Mouse (Mus musculus) cerebellum, postnatal 14 days (tissue): ENCODE measurements around the gene Dtl.

ENCODE experiments used
- DNase-seq, 2 experiments: peaks; one replicate each; pipeline ENCODE4 v3.0.0; 2021; ENCODE audit warnings: mixed read lengths in 2 of 2

Gene Dtl

GRCm38 (mm10) chr1:191575458-191576247 lies at the start of gene Dtl, which contains the start of gene Ints7:
Gene Dtl, minus strand, starts transcription at chr1:191575544.
Gene Ints7, plus strand, starts transcription at chr1:191575636.
- DNase-seq, result peak; percentile 99 to 100

GRCm38 (mm10) chr1:191625026-191625425 lies 49.7 kb upstream of the Dtl start:
- no peak for DNase-seq

GRCm38 (mm10) chr1:191624492-191624891 lies 49.1 kb upstream of the Dtl start:
- no peak for DNase-seq

- peak in 1 of 2 experiments; percentile 24 for DNase-seq
Measured at GRCm38 (mm10) chr1:191622801-191623200, 47.5 kb upstream of the Dtl start.

- DNase-seq, result no peak
Measured at GRCm38 (mm10) chr1:191621096-191621495, 45.8 kb upstream of the Dtl start.

GRCm38 (mm10) chr1:191618067-191618766 lies 42.9 kb upstream of the Dtl start:
- no peak for DNase-seq

- DNase-seq, result no peak
Measured at GRCm38 (mm10) chr1:191617589-191617988, 42.2 kb upstream of the Dtl start.

GRCm38 (mm10) chr1:191616245-191616644 lies 40.9 kb upstream of the Dtl start:
- no peak for DNase-seq

- DNase-seq, result no peak
Measured at GRCm38 (mm10) chr1:191612877-191613276, 37.5 kb upstream of the Dtl start.

GRCm38 (mm10) chr1:191611686-191612085 lies 36.3 kb upstream of the Dtl start:
- no peak for DNase-seq

GRCm38 (mm10) chr1:191610357-191610756 lies 35.0 kb upstream of the Dtl start:
- no peak for DNase-seq

GRCm38 (mm10) chr1:191609578-191609977 lies 34.2 kb upstream of the Dtl start:
- DNase-seq, result no peak

- no peak for DNase-seq
Measured at GRCm38 (mm10) chr1:191609051-191609450, 33.7 kb upstream of the Dtl start.

GRCm38 (mm10) chr1:191604690-191605089 lies 29.3 kb upstream of the Dtl start:
- DNase-seq, result no peak

GRCm38 (mm10) chr1:191599210-191599609 lies 23.9 kb upstream of the Dtl start:
- DNase-seq, result no peak

GRCm38 (mm10) chr1:191596076-191596475 lies 20.7 kb upstream of the Dtl start:
- DNase-seq, result no peak

GRCm38 (mm10) chr1:191592016-191592720 lies 16.8 kb upstream of the Dtl start:
- DNase-seq, result peak; percentile 10 to 24

GRCm38 (mm10) chr1:191588749-191589148 lies 13.4 kb upstream of the Dtl start:
- no peak for DNase-seq

- no peak for DNase-seq
Measured at GRCm38 (mm10) chr1:191587062-191587461, 11.7 kb upstream of the Dtl start.

GRCm38 (mm10) chr1:191585704-191586103 lies 10.4 kb upstream of the Dtl start:
- DNase-seq, result no peak

- DNase-seq, result no peak
Measured at GRCm38 (mm10) chr1:191584483-191584882, 9.1 kb upstream of the Dtl start.

- DNase-seq, result no peak
Measured at GRCm38 (mm10) chr1:191583836-191584235, 8.5 kb upstream of the Dtl start.

GRCm38 (mm10) chr1:191581641-191582040 lies 6.3 kb upstream of the Dtl start:
- no peak for DNase-seq
